Mouse (Mus musculus): ENCODE results near the gene Lnx1.

Gene Lnx1

DNA sequence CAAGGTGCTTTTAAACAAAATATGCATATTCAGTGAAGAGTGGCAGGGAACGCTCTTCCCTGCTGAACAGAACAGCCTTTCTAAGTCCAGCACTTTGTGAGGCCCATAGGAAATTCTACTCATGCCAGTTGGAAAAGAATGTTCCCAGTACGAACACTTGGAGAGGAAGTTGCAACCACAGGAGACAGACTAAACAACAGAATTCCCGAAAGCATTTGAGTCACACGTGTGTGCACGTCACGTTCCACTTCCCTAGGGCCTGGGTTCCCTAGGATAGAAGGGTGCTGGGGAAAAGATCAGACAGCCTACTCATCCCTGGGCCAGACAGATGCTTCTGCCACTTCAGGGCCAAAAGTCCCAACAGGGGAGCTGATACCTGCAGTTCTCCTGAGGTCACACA lies 48.2 kb downstream of the Lnx1 start:
- DNase-seq (ENCODE audit: low read depth, low spot score): no peak

DNA sequence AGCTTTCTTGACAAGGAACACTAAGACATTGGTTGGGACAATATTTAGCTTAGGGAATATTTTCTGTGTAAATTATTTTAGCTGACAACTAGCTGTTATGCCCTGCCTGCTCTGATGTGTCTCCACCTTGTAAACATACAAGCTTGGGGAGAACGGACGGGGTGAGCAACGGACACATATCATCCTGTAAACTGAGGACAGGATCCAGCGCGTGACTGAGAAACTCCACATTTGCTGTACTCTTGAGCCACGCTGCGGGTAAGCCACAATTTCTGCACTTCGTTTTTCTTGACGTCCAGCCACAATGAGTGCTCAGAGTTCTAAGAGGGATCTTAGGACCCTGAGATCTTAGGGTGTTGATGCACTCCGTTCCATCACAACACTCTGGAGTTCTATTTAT lies 48.9 kb downstream of the Lnx1 start:
- no peak for DNase-seq (ENCODE audit: low read depth, low spot score)

DNA sequence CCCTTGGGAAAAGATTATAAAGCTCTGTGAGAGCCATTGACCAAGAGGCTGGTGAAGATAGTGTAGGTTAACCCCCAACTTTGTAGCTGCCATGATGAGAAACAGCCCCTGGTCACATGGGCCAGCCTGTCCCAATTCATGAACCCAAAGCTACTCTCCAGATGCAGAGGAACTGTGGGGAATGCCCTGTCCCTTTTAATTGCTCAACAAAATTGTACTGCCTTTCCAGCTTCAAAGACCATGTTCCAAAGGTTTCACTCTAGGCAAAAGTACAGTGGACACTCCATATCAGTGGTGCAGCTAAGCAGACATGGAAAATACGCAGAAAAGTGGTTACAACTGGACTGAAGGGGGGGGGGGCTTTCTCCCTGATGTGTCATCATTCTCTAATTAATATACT lies 53.6 kb downstream of the Lnx1 start:
- no peak for DNase-seq (ENCODE audit: low read depth, low spot score)

DNA sequence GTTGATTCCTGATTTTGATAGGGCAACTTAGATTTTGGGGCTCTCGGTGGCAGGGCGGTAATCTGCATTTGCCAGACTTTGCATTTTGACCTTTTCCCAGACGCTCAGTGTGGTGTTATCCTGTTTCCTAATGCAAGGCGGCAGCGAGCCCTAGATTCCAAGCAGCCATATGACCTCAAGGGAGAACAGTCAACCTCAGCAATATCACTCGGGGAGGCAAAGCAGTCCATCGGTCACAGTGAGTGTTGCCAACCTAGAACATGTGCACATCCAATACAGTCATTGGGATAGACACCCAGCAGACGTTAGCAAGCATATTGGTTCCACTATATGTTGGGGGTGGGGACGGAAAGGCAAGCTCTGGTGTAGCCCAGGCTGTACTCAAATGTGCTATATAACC lies 54.5 kb downstream of the Lnx1 start:
- DNase-seq (ENCODE audit: low read depth, low spot score): no peak

DNA sequence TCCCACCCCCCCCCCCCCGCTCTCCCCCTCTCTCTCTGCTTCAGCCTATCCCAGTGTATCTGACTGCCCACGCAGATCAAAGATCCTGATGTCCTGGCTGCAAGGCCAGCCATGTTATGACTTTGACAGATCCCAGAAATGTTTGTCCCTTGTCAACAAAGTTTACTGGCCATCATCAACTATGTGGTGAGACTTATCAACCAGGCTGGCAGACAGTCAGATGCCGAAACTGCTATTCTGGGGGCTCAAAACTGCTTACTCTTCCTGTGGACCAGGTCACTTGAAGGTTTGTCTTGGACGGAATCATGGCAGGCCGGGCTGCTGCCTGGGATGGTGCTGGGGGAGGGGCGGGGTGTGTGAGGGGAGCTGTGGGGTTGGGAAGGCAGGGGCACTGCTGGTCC lies 55.1 kb downstream of the Lnx1 start:
- DNase-seq (ENCODE audit: low read depth, low spot score): no peak

DNA sequence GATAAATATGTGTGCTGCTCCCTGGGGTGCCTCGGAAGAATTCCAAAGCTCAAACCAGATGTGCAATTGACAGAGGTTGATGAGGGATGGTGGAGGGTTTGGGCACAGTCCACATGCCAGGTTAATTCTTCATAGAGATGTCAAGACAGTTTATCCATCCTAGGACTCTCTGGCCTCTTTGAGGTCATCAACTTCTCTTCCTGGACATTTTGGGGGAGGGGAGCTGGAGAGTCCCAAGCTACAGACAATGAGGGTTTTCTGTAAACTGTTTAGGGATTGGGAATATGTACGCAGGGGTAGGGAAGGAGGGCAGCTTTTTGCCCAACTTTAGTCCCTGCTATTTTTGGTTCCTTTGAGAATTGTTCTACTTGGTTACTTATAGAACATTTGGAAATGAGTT lies 60.4 kb downstream of the Lnx1 start:
- DNase-seq (ENCODE audit: low read depth, low spot score): no peak

DNA sequence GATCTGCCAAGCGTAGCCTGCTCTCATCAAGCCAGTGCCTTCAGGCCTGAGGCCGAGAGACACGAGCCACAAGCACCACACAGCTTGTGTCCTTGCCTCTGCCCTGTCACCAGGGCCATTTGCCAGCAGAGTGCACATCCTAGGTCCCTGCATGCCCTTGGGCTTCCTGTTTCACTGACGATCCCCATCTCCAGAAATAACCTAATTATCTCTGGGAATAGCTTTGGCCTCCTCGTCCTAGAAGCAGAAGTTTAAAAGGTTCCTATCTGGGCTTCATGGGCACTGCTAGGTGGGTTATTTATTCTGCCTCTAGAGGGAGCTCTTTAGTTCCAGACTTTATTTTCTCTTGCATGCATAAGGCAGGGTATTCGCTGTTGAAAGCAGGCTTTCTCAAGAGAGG lies 61.7 kb downstream of the Lnx1 start:
- DNase-seq (ENCODE audit: low read depth, low spot score): no peak

DNA sequence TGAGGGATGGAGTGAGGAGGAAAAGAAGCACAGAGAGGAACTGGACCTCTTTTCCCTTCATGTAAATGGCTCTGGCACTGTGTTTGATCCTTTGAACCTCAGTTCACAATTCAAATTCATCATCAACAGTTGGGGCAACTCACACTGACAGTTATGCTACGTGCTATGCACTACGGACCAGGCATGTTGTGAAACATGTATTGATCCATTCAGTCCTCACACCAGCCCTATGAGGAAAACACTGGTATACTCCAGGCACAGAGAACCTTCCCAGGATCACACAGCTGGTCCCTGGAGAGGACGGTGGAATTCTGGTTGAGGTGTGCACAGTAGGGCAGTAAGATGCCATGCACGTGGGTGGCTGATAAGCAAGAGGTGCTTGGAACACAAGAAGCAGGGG lies 62.2 kb downstream of the Lnx1 start:
- DNase-seq (ENCODE audit: low read depth, low spot score): no peak

DNA sequence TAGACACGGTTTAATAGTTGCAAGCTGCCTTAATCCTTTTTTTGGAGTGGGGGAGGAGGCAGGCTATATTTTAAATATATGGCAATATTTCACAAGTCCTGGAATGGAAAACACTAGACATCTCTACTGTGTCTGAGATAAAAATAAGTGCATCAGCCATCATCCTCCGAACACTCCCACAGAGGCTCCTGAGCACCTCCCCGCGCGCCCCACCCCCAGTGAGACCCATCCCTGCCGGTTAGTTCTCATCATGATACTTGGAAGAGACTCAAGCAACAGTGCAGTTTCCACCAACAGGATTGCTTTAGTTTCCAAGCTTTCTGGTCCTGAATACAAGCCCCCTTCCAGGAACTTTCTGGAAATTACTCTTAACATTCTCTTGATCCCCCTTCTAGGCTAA lies 63.2 kb downstream of the Lnx1 start:
- no peak for DNase-seq (ENCODE audit: low read depth, low spot score)

DNA sequence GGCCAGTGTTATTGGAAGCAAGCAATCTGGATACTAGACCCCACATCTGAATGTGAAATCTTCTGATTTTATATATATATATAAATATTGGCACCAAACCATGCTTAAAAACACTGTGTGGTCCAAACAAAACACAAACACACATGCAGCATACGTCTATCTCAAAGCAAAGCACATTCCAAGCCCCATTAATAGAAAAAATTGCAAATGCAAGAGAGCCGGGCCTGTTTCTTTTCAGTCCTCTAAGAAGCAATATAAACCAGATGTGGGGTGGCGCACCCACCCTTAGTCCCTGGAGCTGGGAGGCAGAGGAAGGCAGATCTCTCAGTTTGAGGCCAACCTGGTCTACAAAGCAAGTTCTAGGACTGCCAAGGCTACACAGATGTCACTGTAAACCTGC lies 68.3 kb downstream of the Lnx1 start:
- DNase-seq (ENCODE audit: low read depth, low spot score): no peak

DNA sequence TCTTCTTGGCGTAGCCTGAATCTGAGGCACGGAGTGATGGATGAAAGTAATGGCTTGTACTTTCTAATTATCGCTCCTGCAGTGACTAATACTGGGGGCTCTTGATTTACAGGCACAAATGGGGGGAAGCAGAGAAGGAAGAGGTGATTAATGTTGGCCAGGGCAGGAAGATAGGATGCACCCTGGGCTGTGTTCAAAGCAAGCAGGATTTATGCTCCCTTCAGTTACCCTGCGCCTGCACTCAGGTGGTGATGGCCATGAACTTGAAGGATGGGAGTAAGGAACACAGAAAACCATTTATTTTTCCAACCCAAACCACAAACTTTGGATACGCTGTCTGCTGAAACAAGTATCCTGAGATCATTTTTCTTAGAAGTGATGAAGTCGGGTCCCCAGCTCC lies 69.3 kb downstream of the Lnx1 start:
- no peak for DNase-seq (ENCODE audit: low read depth, low spot score)

DNA sequence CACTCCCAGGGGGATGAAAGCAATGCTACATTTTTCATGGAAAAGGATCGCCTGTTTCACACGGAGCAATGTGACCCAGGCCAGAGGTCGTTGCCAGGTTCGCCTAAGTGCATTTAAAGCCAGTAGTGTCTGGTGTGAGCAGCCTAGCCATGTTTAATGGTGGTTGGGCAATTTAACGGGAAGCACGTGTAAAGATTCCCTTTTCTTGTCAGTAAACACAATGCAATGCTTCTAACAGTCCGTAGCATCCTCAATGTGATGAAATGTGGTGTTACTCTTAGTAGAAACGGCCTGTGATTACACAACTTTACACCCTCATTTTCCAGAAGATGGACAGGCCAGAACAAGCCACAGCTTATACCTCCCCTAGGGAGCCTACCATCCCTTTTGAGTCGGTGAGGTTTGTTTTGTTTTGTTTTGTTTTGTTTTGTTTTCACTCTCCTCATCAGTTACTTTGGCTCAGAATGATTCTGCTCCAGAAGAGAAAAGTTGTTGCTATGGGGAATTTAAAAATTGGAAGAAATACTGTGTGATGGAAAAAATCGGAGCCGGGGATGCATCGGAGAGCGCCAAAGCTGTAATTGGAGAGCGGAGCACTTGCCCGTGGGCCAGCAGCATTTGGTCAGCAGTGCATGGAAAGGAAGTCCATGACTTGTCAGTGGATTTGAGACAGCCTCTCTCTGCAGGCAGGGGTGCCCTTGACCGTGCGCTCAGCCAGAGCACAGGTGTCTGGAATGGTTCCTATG lies 70.2 kb downstream of the Lnx1 start:
- no peak for DNase-seq (ENCODE audit: low read depth, low spot score)

DNA sequence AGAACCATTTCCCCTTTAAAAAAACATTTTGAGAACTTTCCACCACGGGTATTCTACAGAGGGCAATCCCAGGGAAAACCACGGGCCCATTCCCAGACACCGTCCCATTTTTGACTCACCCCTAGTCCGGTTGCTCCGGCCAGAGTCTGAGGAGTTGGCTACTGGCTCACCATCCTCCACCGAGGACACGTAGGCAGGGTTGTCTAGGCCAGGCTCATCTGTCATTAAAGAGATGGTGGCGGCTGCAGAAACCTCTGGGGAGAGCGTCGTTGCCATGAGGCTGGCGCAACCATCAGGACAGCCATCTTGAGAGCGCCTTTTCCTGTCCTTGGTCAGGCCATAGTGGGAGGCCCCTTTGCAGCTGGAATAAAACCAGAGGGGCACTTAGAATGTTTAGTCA lies 74.7 kb downstream of the Lnx1 start:
- no peak for DNase-seq (ENCODE audit: low read depth, low spot score)

DNA sequence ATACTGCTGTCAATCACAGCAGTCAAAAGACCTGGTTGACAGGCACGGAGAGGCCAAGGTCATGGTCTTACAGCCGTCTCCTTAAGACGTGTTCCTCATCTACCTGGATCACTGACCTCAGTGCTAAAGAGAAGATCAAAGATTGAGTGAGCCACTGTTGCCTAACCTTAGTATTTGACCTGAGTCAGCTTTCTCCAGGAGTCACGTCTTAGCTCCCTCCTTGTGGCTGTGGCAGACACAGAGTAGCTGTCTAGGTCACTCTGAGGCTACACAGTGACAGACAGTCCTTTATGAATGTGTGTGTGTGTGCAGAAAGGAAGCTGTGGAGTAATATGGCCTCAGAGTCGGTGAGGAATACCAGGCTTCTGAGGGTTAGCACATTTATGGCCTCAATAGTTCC lies 78.3 kb downstream of the Lnx1 start:
- DNase-seq (ENCODE audit: low read depth, low spot score): no peak

DNA sequence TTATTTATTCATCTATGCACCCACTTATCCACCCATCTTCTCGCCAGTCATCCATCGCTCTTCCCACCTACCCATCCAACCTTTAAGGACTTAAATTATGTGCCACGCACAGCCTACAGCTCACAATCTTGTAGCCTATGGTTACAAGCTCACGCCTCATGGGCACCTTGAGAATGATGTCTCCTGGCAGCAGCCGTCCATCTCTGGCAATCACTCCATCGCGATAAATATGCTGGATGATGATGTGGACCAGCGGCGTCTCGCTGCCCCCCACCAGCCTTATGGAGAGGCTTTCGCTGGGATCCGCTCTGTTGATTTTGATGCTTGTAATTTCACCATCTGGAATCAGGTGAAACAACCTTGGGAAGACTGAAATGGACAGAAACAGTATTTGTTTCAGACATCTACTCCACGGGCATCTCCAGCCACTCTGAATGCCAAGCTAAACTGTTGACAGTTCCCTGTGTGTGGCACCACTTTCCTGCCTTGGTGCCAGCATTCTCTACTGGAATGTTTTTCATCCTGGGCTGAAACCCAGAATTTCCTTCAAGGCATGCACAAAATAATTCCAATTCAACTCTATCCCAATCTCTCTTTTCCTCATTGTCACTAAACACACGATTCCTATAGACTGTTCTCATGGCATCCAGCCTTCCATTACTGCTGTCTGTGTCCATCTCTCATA lies 79.3 kb downstream of the Lnx1 start:
- no peak for DNase-seq (ENCODE audit: low read depth, low spot score)

DNA sequence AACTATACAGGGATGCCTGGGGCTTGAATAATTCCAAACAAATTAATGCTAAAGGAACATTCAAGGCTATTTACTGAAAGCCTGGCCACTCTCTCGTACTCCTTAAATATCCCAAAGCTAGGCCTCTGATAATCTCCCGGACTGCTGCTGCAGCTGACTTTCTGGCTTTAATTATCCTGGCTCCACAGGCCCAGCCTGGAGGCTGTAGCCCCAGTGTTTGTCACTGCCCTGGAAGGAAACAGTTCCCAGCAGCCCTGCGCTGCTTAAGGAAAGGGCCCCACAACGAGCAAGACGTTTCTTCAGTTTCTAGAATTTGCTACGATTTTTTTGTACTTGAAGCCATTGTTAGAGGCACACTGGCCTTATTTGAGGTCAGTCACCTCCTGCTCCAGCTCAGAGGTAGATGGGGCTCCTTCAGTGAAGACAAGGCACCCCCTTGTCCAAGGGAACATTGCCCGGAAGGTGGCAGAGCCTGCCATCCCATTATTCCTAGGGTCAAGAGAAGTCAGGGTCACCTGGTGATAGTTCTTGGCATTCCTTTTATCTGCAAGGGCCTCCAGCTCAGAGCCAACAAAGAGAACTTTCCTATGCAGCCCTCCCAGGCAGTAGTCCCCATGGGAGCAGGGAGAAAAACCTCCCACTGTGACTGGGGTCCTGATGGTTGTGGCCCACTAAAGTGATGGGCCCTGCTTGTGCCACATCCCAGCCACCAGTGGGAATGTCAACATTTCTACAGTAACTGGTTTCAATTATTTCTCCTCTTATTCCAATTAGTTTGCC lies 80.8 kb downstream of the Lnx1 start:
- DNase-seq (ENCODE audit: low read depth, low spot score): no peak

DNA sequence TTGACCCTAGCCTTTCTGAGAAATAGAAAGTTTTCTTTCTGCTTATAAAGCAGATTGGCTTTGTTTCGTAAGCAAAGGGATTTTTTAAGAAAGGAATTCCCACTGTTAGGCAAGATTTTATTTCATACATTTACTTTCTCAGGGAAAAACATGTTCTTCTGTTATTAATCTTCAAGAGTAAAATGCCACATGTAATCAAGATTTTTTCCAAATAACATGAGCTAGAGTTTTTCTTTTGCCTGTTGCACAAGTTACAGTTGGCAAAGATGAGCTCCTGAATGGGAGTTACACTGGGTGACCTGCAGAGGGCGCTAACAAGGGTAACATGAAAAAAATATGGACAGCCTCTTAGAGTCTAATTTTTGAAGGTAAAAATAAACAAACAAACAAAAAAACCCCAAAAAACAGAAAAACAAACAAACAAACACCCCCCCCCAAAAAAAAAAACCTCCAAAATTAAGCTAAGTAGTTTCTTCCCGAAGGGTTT lies 84.1 kb downstream of the Lnx1 start:
- no peak for DNase-seq (ENCODE audit: low read depth, low spot score)

DNA sequence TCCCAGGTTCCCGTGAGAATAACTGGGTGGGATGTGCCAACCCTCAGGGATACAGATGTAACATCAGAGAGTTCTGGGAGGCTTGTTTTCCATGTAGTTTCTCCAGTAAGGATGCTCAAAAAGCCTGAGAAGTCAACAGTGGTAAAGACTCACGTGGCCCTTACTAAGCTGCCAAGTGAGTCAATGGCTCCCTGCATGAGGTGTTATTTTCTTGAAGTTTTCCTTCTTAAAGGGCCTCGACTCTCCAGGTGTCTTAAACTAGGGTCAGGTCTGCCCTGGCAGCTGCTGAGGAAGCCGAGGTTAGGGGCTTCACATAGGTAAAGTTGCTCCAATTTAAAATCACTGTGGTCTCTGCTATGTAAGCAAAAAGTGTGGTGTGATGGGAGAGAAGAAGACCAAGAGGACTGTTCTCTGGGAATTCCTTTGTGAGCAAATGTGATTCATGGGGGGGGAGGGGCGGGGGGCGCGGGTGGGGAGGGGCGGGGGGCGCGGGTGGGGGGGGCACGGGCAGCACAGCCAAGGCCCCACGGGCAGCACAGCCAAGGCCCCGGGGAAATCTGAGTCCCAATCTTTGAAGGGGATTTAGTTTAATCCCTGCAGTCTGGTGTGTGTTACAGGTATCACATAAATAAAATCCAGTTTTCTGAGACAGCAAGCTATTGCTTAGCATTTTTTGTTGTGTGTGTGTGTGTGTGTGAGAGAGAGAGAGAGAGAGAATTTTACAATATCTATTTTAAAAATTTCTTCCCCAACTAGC lies 84.7 kb downstream of the Lnx1 start:
- DNase-seq (ENCODE audit: low read depth, low spot score): no peak

DNA sequence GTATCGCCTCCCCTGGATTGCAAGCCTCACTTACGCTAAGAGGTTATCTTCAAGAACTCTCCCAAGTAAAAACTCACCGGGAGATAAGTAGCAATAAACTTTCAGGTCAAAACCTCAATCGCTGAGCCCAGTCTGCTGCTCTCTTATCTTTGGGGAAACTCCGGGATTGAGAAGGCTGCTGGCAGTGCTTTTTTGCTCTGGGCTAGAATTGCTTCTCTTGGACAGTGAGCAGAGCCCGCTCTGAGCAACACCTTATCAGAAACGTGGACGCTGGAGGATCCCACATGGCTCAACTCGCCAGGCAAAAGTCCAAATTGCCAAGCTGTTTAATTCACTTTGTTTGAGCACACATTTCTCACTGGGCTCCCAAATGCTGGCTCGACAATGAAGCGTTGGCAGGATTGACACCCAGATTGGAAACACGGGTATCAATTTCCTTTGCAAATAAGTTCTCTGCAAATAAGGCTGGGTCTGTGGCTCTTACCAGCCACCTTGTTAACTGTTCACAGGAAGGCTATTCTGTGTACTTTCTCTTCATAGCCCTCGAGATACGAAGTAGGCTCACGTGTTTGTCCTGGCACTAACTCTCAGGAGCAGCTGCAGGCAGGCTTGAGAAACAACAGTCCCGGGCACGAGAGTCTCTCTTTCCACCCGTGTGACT lies 89.1 kb downstream of the Lnx1 start:
- no peak for DNase-seq (ENCODE audit: low read depth, low spot score)

DNA sequence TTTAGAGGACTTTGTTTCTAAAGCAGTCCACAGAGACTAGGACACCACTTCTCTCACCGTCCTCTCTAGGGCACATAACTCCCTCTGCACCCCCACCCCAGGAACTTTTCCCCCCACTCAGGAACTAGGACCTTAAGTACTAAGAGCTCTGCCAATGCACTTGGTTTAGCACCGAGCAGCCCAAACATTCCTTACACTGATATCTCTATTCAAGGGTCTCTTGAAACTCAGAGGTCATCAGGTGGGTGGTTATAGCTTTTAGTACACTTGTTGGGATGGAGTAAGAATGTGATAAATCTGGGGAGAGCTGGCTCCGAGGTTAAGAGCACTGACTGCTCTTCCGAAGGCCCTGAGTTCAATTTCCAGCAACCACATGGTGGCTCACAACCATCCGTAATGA lies 90.0 kb downstream of the Lnx1 start:
- DNase-seq (ENCODE audit: low read depth, low spot score): no peak

DNA sequence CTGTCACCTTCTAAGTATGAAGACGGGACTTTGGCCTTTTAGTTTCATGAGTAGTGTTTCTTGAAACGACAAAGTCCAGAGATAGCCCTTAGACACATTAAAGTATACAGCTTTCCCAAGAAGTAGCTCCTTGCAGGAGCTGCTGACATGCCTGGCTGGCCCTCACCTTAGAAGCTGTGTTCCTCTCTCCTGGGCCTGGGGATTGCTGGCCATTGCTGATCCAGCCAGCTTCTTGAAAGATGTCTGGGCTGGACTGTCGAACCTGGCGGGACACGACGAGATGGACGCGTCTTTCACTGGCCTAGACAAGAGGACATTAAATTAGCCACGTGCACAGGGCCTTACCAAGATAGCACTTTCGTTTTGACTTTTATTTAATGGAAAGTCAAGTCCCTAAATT lies 92.2 kb downstream of the Lnx1 start:
- no peak for DNase-seq (ENCODE audit: low read depth, low spot score)
